Mouse (Mus musculus) adipocyte (in vitro differentiated cells): ENCODE measurements at regions not wholly inside any gene's neighbourhood (a gene's known extent, or its start where the extent isn't known, plus 50 kb on each side); places are given as distances from the start of the nearest gene placed in this dataset.

Experiments used
- DNase-seq: peaks from one replicate; pipeline ENCODE4 v3.0.0-alpha.2; 2016; ENCODE audit warnings: low spot score

DNA sequence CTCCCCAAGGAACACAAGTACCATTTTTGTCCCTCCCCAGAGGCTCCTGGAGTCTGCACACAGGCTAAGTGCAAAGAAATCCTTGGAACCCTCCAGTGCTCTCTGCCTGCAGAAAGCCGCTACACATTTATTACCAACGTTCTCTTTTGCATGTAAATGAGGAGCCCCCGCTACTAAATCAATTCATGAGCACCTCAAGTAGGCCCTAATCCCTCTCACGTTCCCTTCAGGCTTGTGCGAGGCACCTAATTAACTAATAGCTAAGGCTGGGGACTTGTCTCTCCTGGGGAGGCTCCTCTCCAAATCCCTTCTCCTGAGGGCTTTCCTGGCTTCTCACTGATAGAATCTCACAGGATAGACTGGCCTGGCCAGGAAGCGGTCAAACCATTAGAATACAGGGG, 568.6 kb upstream of the Adam5 start:
- DNase-seq = no peak

DNA sequence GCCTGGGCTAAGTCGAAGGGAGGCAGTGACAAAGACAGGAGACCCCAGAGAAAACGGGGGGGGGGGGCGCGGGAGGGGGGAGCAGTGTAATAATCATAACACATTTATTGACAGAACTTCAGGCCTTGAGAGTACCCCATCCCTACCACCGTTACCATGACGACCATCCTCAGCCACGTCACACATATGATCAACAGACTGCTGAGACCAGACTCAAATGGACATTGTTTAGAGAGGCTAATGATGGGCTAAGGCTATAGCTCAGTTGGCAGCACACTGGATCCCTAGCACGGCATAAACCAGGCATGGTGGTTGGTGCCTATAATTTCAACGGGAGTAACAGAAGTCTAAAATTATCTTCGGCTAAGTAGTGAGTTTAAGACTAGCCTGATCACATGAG, 565.8 kb upstream of the Adam5 start:
- DNase-seq = no peak

DNA sequence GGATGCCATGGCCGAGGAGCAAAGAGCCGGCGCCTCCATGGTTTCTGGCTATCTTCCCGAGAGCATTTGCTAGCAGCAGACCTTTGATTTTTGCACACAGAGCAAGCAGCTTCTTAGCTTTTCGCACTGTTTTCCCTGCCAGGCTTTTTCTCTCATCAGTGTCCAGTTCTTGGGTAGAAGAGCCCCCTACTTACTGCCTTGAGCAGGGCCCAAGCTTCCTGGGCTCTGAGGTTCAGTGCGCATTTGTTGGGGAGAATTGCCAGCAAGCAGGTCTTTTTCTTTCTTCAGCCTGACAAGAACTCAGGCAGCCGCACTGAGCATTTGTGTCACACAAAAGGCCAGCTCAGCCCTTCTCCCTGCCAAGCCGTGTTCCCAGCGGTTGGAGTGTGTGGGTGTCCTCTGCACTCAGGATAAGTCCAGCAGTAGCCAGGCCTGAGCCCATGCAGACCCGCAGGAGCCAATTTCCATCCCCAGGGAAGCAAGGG, 565.2 kb upstream of the Adam5 start:
- DNase-seq = peak; percentile 65

DNA sequence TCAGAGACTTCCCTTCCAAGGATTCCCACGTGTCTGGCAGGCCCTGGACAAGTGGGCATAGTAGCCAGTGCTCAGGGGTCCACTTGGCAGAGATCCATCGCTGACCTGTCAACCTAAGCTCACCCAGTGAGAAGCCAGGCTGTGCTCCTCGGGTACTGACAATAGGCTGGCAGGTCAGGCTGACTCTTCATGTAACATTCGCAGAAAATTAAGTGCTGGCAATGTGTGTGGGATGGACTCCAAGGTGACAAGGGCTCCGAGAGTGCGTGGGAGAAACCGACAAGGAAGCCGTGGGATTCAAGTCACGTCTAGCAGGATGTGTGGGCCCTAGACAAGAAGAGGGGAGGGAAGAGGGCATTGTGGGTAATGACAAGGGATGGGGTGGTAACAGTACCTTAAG, 564.6 kb upstream of the Adam5 start:
- DNase-seq = no peak

DNA sequence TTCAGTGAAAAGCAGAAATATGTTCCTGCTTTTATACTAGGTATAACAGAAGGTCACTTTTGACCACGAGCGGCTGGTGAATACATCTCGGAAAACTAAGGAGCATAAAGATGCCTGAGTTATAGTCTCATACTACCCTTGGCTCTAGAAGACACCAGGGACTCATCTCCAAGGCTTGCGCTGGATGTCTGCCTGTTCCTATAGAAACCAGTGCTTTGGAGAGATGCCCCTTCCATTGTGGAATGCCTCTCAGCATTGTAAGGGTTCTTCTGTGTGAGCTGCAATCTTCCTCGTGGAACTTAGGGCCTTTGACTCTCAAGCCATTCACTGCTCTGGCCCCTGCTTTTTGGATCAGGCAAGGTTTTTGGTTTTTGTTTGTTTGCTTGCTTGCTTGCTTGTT, 561.0 kb upstream of the Adam5 start:
- DNase-seq = no peak

DNA sequence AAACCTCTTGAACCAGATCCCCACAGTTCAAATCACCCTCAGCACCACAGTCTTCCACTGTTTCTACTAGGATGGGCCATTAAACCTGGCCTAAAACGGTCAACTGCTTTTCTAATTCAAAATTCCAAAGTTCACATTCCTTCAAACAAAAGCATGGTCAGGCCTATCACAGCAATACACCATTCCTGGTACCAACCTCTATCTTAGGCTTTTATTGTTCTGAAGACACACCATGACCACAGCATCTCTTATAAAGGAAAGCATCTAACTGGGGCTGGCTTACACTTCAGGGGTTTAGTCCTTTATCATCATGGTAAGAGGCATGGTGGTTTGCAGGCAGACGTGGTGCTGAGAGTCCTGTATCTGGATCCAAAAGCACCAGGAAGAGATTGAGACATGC, 560.4 kb upstream of the Adam5 start:
- DNase-seq = no peak

DNA sequence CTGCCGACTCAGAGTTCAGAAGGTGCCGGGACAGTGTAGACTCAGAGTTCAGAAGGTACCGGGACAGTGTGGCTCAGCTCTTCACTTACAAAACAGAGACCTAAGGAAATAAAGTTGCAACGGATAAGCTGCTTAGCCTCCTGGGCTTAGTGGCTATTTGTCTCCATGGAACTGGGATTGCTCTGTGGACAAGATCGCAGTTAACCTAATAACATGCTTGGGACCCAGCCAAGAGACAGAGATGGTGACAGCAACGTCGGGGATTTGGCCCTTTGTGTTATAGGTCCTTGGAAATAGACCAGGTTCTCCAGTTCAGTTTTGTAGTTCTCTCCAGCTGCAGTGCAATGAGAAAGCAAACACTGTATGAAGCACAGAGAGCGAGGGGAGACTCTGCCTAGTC, 549.1 kb upstream of the Adam5 start:
- DNase-seq = peak; percentile 99

DNA sequence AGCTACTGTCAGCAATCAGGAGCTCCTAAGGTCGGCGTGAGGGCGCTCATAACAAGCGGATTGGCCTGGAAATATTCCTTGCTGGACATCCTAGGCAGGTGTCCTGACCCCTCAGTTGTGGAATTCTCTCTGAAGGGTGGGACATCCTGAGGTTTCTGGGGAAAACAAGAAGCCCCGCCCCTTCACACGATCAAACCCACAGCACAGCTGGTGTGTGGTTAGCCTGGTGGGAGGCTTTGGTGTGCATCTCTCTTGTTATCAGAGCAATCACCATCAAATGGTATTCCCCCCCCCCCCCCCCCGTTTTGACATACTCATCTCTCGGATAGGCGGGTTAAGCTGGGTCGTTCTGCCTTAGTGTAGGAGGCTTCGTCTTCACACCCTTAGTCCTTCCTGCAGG, 546.8 kb upstream of the Adam5 start:
- DNase-seq = no peak

DNA sequence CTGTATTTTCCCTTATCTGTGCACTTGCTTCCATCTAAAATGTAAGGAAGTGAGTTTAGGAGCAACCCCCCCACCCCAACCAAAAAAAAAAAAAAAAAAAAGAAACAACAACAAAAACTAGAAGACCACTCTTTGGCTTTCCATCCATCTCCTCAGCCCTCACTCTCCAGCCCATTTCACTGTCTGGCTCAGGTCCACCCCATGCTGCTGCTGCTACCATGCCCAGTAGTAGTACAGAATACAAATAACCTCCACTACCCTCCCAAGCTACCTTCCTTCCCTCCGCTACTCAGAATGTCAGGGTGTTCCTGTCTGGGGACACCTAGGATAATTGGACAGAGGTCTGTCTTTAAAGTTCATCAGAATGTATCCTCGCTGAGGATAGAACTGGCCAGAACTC, 545.2 kb upstream of the Adam5 start:
- no peak for DNase-seq

DNA sequence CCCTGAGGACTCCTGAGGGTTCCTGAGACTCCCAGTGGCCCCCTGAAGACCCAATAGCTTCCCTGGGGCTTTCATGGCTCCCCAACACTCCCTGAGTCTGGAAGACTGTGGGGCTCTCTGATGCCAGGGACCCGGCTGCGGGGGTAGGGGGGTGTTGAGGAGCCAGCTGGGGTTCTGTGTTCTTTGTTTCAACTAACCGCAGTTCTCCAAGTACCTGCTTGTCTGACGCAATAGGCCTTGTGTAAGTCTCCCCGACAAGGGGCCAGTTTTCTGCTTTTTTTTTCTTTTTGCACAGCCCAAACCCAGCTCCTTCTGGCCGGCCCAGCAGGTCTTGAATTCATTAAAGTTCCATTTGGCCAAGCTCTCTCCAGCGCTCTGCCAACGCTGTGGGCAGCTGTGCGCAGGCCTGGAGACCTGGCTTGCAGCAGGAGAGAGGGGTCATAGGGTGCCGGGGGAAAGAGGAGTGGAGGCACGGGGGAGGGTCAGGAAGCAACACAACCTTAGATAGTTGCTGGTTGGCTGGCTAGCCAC, 544.5 kb upstream of the Adam5 start:
- peak; percentile 90 for DNase-seq

DNA sequence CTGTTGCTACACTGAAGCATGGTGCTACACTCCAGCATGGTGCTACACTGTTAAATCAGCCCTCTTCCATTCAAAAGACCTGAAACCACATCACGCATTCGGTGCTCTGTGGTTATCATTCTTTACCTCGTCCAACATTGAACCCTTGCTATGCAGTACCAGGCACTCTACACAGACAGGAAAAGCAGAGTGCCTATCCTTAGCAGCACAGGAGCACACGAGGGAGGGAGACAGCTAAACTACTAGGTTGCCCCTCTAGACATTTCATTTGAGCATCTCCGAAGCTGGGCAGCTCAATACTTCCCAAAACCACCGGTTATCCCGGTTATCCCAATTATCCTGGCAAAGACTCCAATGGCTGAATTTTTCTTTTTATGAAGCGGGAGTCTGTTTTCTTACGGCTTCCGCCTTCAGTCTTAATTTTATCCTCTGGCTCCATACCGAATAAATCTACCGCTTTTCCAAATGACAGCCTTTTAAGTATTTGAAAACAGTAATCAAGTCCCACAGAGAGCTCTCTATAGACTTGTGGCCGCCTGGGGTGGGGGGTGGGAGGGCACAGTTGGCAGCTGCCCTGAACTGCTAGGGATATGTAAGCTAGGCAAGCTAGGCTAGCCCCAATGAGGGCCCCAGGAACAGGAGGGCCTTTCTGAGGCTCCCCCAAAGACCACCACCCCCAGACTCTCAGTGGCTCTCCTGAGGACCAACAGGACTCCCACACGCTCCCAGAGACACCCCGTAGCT, 543.8 kb upstream of the Adam5 start:
- no peak for DNase-seq

DNA sequence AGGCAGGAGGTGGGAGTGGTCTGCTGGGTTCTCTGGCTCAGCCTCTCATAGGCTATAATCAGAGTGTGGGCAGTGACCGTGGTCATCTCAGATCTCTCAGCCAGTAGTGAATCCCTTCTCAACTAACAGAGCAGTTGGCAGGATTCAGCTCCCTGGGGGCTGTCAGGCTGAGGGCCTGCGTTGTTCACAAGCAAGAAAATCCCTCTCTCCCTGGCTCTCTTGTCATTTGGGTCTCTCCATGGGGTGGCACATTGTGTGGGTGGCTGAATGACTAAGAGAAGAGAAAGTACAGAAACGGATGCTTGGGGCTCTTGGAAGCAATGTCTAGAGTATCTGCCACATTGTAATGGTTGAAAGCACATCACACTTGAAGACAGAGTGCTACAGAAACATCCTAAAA, 542.0 kb upstream of the Adam5 start:
- DNase-seq = peak; percentile 79

DNA sequence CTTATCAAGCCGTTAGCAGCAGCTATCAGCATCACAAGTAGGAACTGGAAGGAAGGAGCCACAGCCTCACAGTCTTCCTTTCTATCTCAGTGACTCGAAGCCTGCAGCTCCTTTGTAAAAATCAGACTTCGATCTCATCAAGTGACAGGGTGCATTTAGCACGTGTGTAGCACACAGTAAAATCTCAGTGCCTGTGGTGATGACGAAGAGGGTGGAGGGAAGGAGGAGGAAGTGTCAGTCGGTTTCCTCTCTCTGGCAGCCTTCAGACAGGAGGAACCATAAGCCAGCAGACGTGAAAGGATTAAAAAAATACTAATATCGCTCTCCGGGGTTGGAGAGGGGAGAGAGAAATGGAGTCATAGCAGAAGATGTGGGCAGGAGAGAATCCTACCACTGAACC, 538.5 kb upstream of the Adam5 start:
- no peak for DNase-seq

DNA sequence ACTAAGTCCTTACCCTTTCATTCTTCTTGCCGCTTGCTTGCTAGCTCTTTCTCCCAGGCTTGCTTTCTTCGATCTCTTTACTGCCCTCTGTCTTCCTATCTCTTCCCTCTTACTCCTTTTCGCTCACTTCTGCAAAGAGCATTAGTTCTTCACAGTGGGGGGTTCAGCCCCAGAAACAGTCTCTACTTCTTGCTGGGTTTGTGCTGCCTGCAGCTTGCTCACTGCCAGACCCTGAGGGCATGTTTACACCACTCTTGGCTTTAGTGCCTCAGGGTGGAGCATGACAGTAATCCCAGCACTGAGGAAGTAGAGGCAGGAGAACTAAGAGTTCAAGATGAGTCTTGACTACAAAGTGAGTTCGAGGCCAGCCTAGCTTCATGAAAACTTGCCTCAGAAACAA, 538.0 kb upstream of the Adam5 start:
- DNase-seq = no peak

DNA sequence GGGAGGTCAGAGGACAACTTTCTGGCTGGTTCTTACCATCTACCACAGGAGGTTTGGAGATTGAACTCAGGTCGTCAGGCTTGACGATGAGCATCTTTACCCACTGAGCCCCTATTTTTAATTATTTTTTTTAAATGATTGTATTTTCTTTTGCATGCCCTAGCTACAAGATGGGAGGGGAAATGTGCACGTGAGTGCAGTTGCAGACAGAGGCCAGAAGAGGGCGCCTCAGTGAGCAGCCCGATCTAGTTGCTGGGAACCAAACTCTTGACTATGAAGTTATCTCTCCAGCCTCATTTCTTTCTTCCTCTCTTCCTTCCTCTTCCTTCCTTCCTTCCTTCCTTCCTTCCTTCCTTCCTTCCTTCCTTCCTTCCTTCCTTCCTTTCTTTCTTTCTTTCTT, 537.3 kb upstream of the Adam5 start:
- DNase-seq = no peak

DNA sequence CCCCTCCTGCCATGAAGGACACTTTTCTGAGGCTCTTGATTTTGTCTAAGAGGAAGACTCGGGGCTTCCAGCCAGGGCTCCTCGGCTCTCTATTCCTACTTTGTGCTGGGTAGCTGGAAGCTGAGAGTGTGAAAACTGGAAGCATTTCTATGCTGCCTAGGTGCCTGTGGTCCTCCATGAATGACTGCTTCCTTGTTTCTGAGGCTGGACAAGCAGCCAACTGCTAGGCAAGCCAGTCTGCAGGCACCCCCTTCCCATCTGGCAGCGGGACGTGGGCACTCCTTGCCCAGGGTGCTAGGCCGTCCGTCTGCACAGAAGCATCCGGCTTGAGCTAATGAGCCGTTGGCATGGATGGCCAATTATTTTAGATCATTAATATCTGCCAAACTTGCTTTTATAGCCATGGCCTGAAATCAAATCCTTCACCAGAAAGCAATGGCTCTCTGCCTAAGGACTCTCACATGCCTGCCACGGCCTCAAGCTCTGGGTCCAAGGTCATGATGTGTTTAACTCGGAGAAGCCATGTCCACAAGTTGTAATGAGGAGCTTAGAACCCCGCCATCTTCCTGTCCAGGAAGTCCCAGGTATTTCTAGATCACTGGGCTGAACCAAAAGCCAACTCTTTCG, 534.5 kb upstream of the Adam5 start:
- DNase-seq = peak; percentile 58

DNA sequence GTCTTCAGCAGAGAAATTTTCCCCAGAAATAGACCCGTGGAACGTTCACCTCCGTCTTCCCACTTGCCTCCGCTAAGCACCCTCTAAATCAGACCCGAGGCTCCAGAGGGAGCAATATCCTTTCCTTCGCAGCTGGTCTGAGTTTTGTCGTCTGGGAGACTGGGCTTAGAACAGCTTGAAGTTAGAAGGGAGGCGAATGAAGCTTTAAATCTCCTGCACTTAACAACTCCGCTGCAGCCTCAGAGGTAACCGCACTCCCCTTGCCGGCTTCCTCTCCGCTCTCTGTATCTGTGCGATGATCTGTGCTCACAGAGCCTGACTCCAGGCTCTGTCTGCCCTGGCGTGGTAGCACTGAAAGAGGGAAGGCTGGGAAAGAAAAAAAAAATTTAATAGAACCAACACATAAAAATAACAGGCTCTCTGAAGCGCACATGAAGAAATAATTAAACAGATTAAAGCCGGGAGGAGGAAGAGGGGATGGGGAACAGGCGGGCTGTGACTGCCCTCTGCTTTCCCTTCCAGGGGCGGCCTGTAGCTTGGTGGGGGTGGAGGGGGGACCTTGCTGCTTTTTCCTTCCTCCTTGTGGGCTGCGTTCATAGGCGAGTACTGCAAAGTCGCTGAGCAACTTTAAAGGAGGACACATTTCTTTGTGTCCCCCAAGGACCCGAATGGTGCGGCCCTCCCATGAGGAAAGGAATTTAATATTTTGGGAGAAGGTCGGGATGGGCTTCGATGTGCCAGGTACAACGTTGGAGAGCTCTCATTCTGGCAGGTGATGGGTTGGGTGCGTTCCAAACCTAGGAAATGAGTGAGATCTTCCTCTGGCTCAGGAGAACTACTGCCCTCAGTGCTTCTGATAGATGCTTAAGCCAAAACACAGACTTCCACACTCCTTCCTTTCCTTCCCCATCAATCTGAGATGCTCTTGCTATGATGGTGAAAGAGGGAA, 529.9 kb upstream of the Adam5 start:
- no peak for DNase-seq

DNA sequence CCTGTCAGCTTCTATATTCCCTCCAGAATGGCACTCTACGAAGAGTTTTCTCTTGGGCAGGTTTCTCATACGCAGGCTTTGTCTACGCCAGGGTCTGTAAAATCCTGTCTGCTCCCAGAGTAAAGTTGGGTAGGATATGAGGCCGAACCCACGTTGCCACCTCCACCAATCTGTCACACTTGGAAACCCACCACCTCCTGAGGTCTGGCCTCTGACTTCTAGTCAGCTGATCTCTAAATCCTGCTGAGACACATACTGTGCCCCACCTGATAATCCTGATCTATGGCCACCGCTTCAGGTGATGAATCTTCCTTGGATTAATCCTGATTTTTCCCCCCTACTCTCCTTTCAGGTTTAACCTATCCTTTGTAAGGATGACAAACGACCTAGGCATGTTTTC, 529.2 kb upstream of the Adam5 start:
- DNase-seq = no peak

DNA sequence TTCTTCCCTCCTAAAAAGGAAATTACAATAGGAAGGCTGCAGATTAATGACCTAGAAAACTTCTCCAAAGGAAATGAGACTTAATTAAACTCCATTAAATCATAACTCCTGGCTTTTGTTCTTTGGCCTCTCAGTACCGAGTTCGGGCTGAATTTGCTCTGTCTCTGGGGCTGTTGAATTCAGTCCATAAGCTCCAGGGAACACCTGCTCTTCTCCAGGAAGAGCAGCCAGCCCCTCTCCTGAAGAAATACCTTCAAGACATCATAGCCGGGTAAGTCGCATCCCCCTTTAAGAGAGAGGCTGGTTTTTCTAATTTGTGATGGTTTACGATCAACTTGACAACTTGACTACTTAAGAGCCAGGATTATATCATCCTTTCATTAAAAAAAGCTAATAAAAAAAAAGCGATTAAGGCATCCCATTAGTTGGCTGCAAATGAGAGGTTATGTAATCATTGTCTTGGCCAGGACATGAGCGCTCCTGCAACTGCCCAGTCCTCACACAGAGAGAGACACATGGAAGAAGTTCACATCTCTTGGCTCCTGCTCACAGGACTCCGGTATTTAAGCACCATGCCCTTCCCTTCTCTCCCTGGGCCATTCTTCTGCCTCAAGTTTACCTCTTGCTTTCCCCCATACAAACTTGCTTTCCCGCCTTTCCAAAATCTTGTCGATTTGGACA, 524.0 kb upstream of the Adam5 start:
- DNase-seq = peak; percentile 55

DNA sequence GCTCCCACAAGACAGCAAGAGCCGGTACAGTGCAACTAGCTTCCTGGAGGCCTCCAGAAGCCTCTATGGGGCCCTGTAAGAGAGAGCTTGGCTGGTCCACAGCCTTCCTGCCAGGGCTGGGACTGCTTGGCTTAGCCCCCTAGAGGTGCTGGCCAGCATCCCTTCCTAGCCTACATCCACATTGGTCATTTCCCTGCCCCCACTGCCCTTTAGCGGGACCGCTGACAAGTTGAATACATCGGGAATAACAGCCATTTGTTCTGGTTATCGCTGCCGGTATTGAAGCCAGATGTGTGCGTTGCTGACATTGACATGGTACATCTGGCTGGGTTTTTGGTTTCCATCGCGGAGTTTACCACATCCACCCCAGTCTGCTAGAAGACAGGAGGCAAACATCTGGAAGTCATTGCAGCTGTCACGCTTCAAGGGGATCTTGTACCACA, 519.0 kb upstream of the Adam5 start:
- DNase-seq = peak; percentile 83

DNA sequence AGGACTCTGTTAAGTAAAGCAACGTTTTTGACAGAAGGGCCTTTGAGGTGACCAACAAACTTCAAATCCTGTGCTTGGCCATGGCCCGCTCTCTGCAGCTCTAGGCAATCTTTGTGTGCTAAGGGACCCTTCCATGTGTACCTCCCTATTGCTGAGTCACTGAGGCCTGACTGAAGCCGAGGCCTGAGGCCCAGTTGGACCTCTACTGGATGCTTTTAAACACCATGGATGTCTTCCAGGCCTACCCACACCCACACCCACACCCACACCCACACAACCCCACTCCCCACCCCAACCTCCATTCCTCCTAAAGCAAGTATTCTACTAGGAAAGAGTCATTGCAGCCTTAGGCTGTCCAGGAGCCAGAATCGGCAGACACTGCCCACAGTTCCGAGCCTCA, 518.3 kb upstream of the Adam5 start:
- peak; percentile 54 for DNase-seq

DNA sequence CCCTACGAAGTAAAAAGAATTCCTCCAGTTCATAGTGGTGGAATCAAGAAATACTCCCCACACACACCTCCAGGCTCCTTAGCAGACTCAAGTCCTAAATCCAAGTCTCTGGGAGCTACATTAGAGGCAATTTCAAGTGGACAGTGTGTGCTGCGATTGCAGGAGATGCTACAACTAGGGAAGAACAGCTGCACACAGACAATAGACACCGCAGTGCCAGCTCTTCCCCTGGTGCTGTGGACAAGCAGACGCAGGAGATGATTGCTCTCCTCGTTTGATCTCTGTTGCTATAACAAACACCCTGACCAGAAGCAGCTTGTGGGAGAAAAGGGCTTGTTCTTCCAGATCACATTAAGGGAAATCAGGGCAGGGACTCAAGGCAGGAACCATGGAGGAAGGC, 517.1 kb upstream of the Adam5 start:
- peak; percentile 14 for DNase-seq
